Mouse (Mus musculus): ENCODE data around the gene Slc25a12. TPM values are rescaled to one million over a fixed set of nuclear protein-coding genes. Genes with fewer than 3 reads are reported as not detected.

Gene Slc25a12
- polyA plus RNA-seq (2012; rRNA removed) = 52.2 and 52.9 TPM in 2 replicates

- Histone ChIP-seq H3K27me3 (ENCODE audit: control insufficient read depth, insufficient read depth, low read length) (no peaks in the 10 kb centered on the region), H3K36me3 (ENCODE audit: control insufficient read depth, insufficient read depth, low read length) (no peaks in the 10 kb centered on the region), H3K4me1 (replicated peaks; ENCODE audit: control insufficient read depth, insufficient read depth, low read length) (peaks cover 4% of the 10 kb centered on the region), H3K4me3 (ENCODE audit: control insufficient read depth, insufficient read depth, low read length) (peak within 1 kb of the TSS; percentile 90), H3K27ac (ENCODE audit: control insufficient read depth, insufficient read depth, low read length) (peak within 1 kb of the TSS; percentile 40)
- under 1% methylated on average over 57 of the region's 57 CpGs for WGBS
- peak; percentile 68 for DNase-seq
- TF ChIP-seq CTCF (IDR thresholded peaks at IDR 0.05; ENCODE audit: borderline replicate concordance, control insufficient read depth, extremely low read depth, insufficient read depth, low read length, poor library complexity) (peak; percentile 54; the same call in 1 of the 2 replicates), POLR2A (IDR thresholded peaks at IDR 0.05; ENCODE audit: control insufficient read depth, extremely low read depth, insufficient read depth, low read length, poor library complexity) (peak; percentile 90)
Measured at GRCm38 (mm10) chr2:71367125-71367880, at the start of gene Slc25a12. TSS of gene Slc25a12 (minus strand) at chr2:71367749.

DNA sequence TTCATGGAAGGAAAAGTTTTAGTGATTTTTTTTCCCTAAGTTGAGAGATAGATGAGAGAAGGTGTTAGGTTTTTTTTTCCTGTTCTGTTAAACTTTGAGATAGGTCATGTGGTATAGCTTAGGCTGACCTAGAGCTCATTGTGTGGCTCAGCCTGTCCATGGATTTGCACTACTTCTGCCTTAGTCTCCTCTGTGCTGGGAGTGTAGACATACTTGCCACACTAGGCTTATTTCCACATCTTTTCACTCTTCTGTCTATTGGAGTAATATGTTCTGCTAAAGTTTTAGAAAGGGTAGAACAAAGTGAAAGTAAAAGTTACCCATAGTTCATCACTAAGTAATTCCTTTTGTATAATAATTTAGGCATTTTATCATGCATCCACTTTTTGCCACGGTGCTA lies 38.1 kb upstream of the Slc25a12 start:
- TF ChIP-seq CTCF (IDR thresholded peaks at IDR 0.05; ENCODE audit: borderline replicate concordance, control insufficient read depth, extremely low read depth, insufficient read depth, low read length, poor library complexity) = no peak
- no peak for TF ChIP-seq POLR2A (IDR thresholded peaks at IDR 0.05; ENCODE audit: control insufficient read depth, extremely low read depth, insufficient read depth, low read length, poor library complexity)
- WGBS = 72% methylated on average over 1 of the region's 1 CpGs

GRCm38 (mm10) chr2:71389864-71390263 lies 22.3 kb upstream of the Slc25a12 start:
- no peaks in the 10 kb centered on the region for H3K27me3 ChIP-seq (ENCODE audit: control insufficient read depth, insufficient read depth, low read length)
- no peak overlapping the region; the same call in 1 of the 2 replicates for H3K4me3 ChIP-seq (ENCODE audit: control insufficient read depth, insufficient read depth, low read length)
- no peaks in the 10 kb centered on the region for H3K36me3 ChIP-seq (ENCODE audit: control insufficient read depth, insufficient read depth, low read length)
- H3K4me1 ChIP-seq (replicated peaks; ENCODE audit: control insufficient read depth, insufficient read depth, low read length) = no peaks in the 10 kb centered on the region; the same call in 1 of the 2 replicates
- no peak for TF ChIP-seq CTCF (IDR thresholded peaks at IDR 0.05; ENCODE audit: borderline replicate concordance, control insufficient read depth, extremely low read depth, insufficient read depth, low read length, poor library complexity)
- no peak for TF ChIP-seq POLR2A (IDR thresholded peaks at IDR 0.05; ENCODE audit: control insufficient read depth, extremely low read depth, insufficient read depth, low read length, poor library complexity)
- H3K27ac ChIP-seq (ENCODE audit: control insufficient read depth, insufficient read depth, low read length) = no peak overlapping the region
- WGBS = 16% methylated on average over 9 of the region's 9 CpGs
- DNase-seq = no peak

More for the DNA sequence above, 38.1 kb upstream of the Slc25a12 start:
- no peaks in the 10 kb centered on the region for H3K4me1 ChIP-seq (replicated peaks; ENCODE audit: control insufficient read depth, insufficient read depth, low read length)
- DNase-seq = no peak
- H3K27me3 ChIP-seq (ENCODE audit: control insufficient read depth, insufficient read depth, low read length) = no peaks in the 10 kb centered on the region
- H3K36me3 ChIP-seq (ENCODE audit: control insufficient read depth, insufficient read depth, low read length) = peaks cover 10% of the 10 kb centered on the region
- no peak overlapping the region for H3K4me3 ChIP-seq (ENCODE audit: control insufficient read depth, insufficient read depth, low read length)
- no peak overlapping the region for H3K27ac ChIP-seq (ENCODE audit: control insufficient read depth, insufficient read depth, low read length)

DNA sequence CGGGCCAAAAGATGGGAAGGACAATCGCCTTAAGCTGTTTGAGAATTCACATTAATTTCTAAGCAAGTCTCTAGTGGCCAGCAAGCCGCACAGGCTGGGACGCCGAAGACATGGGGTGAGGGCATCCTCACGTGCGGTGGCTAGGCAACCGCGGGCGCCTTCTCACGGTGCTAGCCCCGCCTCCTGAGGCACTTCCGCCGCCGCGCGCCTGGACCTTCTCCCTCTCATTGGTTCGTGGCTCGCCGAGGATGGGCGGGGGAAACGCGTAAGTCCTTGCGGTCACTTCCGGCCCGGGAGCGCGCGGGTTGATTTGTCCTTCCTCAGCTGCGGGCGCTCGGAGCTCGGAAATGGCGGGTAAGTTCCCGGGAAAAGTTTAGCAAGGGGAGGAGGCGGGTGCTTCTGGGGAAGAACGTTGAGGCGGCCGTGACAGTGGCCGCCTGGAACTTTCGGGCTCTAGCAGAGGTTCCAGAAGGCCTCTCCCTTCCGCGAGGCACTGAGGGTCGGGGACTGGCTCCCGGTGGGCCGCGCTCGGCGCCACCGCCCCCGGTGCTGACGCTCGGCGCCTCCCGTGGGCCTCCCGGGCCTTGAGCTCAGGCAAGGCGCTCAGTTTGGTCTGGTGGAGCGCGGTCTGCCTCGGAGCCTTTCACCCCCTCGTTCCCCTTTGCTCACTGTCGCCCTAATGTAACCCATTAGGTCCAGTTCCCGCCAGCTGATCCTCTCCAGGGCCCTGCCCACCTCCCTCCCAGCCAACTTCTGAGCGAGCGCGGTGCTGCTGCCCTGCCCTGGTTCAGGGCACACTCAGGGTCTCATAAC lies 21.6 kb upstream of the Slc25a12 start, which contains the start of gene Hat1:
Gene Hat1, plus strand, starts transcription at position 8 of the 813 bp plus-strand sequence.
- WGBS = under 1% methylated on average over 66 of the region's 66 CpGs
- peak; percentile 67 for TF ChIP-seq POLR2A (IDR thresholded peaks at IDR 0.05; ENCODE audit: control insufficient read depth, extremely low read depth, insufficient read depth, low read length, poor library complexity)
- TF ChIP-seq CTCF (IDR thresholded peaks at IDR 0.05; ENCODE audit: borderline replicate concordance, control insufficient read depth, extremely low read depth, insufficient read depth, low read length, poor library complexity) = no peak
- Histone ChIP-seq H3K27me3 (ENCODE audit: control insufficient read depth, insufficient read depth, low read length) (no peaks in the 10 kb centered on the region), H3K4me1 (replicated peaks; ENCODE audit: control insufficient read depth, insufficient read depth, low read length) (no peaks in the 10 kb centered on the region; the same call in 1 of the 2 replicates), H3K4me3 (ENCODE audit: control insufficient read depth, insufficient read depth, low read length) (peak within 1 kb of the TSS; percentile 75), H3K36me3 (ENCODE audit: control insufficient read depth, insufficient read depth, low read length) (no peaks in the 10 kb centered on the region), H3K27ac (ENCODE audit: control insufficient read depth, insufficient read depth, low read length) (no peak within 1 kb of the TSS)
- peak; percentile 95 for DNase-seq

DNA sequence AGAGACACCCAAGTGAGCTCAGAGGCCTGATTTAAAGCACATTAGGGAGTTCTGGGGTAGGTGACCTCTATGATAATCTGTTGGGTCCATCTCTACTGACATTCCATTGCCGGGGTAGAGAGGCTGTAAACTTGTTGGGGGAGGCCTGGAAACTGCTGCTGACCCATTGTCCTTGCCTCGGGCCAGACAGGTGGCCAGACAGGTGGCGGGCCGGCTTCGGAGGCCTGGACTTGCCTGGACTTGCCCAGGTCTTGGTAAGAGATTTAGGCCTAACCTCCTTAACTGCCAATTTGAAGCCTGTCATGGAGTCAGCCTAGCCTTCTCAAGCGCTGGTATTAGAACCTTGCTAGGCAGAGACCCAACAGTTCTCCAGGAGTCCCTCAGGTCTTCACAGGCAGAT lies 20.2 kb upstream of the Slc25a12 start:
- 95% methylated on average over 6 of the region's 6 CpGs for WGBS
- DNase-seq = no peak

GRCm38 (mm10) chr2:71383890-71384289 lies 16.3 kb upstream of the Slc25a12 start:
- Histone ChIP-seq H3K36me3 (ENCODE audit: control insufficient read depth, insufficient read depth, low read length) (no peaks in the 10 kb centered on the region), H3K4me1 (replicated peaks; ENCODE audit: control insufficient read depth, insufficient read depth, low read length) (no peaks in the 10 kb centered on the region), H3K4me3 (ENCODE audit: control insufficient read depth, insufficient read depth, low read length) (no peak overlapping the region), H3K27ac (ENCODE audit: control insufficient read depth, insufficient read depth, low read length) (no peak overlapping the region), H3K27me3 (ENCODE audit: control insufficient read depth, insufficient read depth, low read length) (no peaks in the 10 kb centered on the region)
- TF ChIP-seq POLR2A (IDR thresholded peaks at IDR 0.05; ENCODE audit: control insufficient read depth, extremely low read depth, insufficient read depth, low read length, poor library complexity) = no peak
- no peak for TF ChIP-seq CTCF (IDR thresholded peaks at IDR 0.05; ENCODE audit: borderline replicate concordance, control insufficient read depth, extremely low read depth, insufficient read depth, low read length, poor library complexity)
- DNase-seq = no peak
- 89% methylated on average over 11 of the region's 11 CpGs for WGBS

More for the DNA sequence above, 20.2 kb upstream of the Slc25a12 start:
- Histone ChIP-seq H3K36me3 (ENCODE audit: control insufficient read depth, insufficient read depth, low read length) (no peaks in the 10 kb centered on the region), H3K27me3 (ENCODE audit: control insufficient read depth, insufficient read depth, low read length) (no peaks in the 10 kb centered on the region), H3K4me3 (ENCODE audit: control insufficient read depth, insufficient read depth, low read length) (no peak overlapping the region), H3K27ac (ENCODE audit: control insufficient read depth, insufficient read depth, low read length) (no peak overlapping the region), H3K4me1 (replicated peaks; ENCODE audit: control insufficient read depth, insufficient read depth, low read length) (no peaks in the 10 kb centered on the region; the same call in 1 of the 2 replicates)
- TF ChIP-seq CTCF (IDR thresholded peaks at IDR 0.05; ENCODE audit: borderline replicate concordance, control insufficient read depth, extremely low read depth, insufficient read depth, low read length, poor library complexity) (no peak), POLR2A (IDR thresholded peaks at IDR 0.05; ENCODE audit: control insufficient read depth, extremely low read depth, insufficient read depth, low read length, poor library complexity) (no peak)

Data from thymus, adult 2 months (tissue).